Mouse (Mus musculus): ENCODE measurements around the gene Prkcb. TPM values are rescaled to one million over a fixed set of nuclear protein-coding genes. Genes with fewer than 3 reads are reported as not detected.

Prkcb gene
- polyA plus RNA-seq, 1 experiment from 2014 or later: 5.6 TPM

- no peak overlapping the region for H3K4me2 ChIP-seq (replicated peaks)
- H3K9me3 ChIP-seq: no peaks in the 10 kb centered on the region
- no peaks in the 10 kb centered on the region for H3K36me3 ChIP-seq
- H3K27ac ChIP-seq: no peak overlapping the region
- no peak overlapping the region for H3K9ac ChIP-seq
- no peak overlapping the region for H3K4me3 ChIP-seq
- H3K4me1 ChIP-seq: no peaks in the 10 kb centered on the region
- H3K27me3 ChIP-seq: no peaks in the 10 kb centered on the region
- WGBS: 67% methylated on average over 12 of the region's 12 CpGs
- no peak for ATAC-seq (ENCODE audit: insufficient number of reproducible peaks, insufficient read depth, low FRiP score, low TSS enrichment)
These were observed 64.2 kb downstream of the Prkcb start for GRCm38 (mm10) chr7:122352566-122353277.

DNA sequence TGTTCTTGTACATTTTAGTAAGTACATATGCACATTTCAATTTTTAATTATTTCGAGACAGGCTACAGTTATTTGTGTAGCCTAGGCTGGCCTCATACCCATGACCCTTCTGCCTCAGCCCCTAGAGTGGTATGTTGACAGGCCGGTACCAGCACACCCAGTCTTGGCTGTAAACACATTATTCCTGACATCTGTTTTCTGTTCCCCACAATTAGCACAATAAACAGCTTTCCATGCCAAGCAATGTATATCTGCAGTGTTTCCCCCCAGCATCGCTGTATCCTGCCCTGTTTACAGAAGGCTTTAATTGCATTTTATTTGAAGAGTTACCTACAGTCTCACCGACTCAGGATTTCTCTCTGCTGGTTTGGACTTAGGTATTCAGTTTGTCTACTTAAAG is 64.8 kb downstream of the Prkcb start:
- no peaks in the 10 kb centered on the region for H3K27me3 ChIP-seq
- H3K4me1 ChIP-seq: no peaks in the 10 kb centered on the region
- no peak overlapping the region for H3K4me2 ChIP-seq (replicated peaks)
- H3K9me3 ChIP-seq: no peaks in the 10 kb centered on the region
- WGBS: 59% methylated on average over 4 of the region's 4 CpGs
- H3K27ac ChIP-seq: no peak overlapping the region
- no peak overlapping the region for H3K9ac ChIP-seq
- no peaks in the 10 kb centered on the region for H3K36me3 ChIP-seq
- H3K4me3 ChIP-seq: no peak overlapping the region
- ATAC-seq (ENCODE audit: insufficient number of reproducible peaks, insufficient read depth, low FRiP score, low TSS enrichment): no peak

GRCm38 (mm10) chr7:122356941-122357340 is 68.4 kb downstream of the Prkcb start:
- H3K36me3 ChIP-seq: no peaks in the 10 kb centered on the region
- no peak for ATAC-seq (ENCODE audit: insufficient number of reproducible peaks, insufficient read depth, low FRiP score, low TSS enrichment)
- no peak overlapping the region for H3K4me3 ChIP-seq
- H3K9me3 ChIP-seq: no peaks in the 10 kb centered on the region
- no peak overlapping the region for H3K27ac ChIP-seq
- no peak overlapping the region for H3K4me2 ChIP-seq (replicated peaks)
- 42% methylated on average over 2 of the region's 2 CpGs for WGBS
- no peaks in the 10 kb centered on the region for H3K4me1 ChIP-seq
- no peaks in the 10 kb centered on the region for H3K27me3 ChIP-seq
- no peak overlapping the region for H3K9ac ChIP-seq

DNA sequence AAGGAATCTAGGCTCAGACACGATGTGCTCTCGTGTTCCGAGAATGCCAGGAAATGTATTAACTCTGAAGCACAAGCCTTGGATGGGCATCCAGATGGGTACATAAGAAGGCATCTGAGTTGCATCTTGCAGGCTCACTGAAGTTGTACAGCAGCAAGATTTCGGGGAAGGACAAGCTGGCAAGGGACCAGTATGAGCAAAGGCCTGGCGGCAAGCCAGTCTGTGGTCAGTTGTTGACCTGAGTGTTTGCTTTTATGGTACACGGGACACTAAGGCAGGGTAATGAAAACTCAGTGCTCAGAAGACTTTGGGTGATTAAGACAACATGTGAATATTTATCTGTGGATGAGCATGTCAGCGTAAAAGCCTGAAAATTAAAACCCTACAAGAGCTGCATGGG is 69.3 kb downstream of the Prkcb start:
- H3K4me3 ChIP-seq: no peak overlapping the region
- WGBS: 88% methylated on average over 7 of the region's 7 CpGs
- H3K27me3 ChIP-seq: no peaks in the 10 kb centered on the region
- no peaks in the 10 kb centered on the region for H3K9me3 ChIP-seq
- H3K36me3 ChIP-seq: no peaks in the 10 kb centered on the region
- H3K9ac ChIP-seq: no peak overlapping the region
- H3K4me1 ChIP-seq: no peaks in the 10 kb centered on the region
- no peak for ATAC-seq (ENCODE audit: insufficient number of reproducible peaks, insufficient read depth, low FRiP score, low TSS enrichment)
- no peak overlapping the region for H3K4me2 ChIP-seq (replicated peaks)
- no peak overlapping the region for H3K27ac ChIP-seq

GRCm38 (mm10) chr7:122366635-122367034 is 78.1 kb downstream of the Prkcb start:
- Histone ChIP-seq H3K4me1 (no peaks in the 10 kb centered on the region), H3K27me3 (no peaks in the 10 kb centered on the region), H3K9me3 (no peaks in the 10 kb centered on the region), H3K4me3 (no peak overlapping the region), H3K9ac (no peak overlapping the region), H3K27ac (no peak overlapping the region), H3K4me2 (replicated peaks) (no peak overlapping the region), H3K36me3 (no peaks in the 10 kb centered on the region)
- ATAC-seq (ENCODE audit: insufficient number of reproducible peaks, insufficient read depth, low FRiP score, low TSS enrichment): 0 out of 2 replicates have a peak, but pooled peaks have one; percentile 47
- WGBS: 68% methylated on average over 1 of the region's 1 CpGs

DNA sequence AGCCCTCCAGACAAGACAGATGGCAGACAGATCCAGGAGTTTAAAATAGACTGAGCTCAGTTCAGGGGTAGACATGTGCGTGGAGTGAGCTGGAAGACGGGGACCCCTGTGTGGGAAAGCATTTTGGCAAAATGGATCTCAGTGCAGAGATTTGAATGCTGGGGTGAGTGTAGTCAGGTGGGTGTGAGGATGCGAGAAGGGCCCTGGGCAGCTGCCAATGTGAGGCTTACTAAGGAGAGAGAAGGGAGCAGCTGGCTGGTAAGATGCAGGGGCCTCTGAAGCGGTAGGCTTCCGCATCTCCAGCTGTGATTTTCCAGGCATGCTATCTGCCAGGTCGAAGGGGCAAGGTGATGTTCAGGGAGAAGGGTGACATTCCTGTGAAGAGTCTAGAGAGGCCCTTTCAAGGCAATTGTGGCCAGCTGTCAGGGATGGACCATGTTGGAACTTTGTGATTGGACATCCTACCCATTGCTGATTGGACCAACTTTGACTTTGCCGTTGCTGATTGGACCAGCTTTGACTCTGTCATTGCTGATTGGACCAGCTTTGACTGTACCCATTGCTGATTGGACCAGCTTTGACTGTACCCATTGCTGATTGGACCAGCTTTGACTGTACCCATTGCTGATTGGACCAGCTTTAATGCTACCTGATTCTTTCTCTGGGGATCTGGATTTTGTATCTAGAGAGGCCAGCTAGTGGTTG is 78.9 kb downstream of the Prkcb start:
- Histone ChIP-seq H3K36me3 (no peaks in the 10 kb centered on the region), H3K4me1 (no peaks in the 10 kb centered on the region), H3K9ac (no peak overlapping the region), H3K4me2 (replicated peaks) (no peak overlapping the region), H3K27ac (no peak overlapping the region), H3K4me3 (no peak overlapping the region), H3K9me3 (no peaks in the 10 kb centered on the region), H3K27me3 (no peaks in the 10 kb centered on the region)
- no peak for ATAC-seq (ENCODE audit: insufficient number of reproducible peaks, insufficient read depth, low FRiP score, low TSS enrichment)
- 86% methylated on average over 7 of the region's 7 CpGs for WGBS

- no peaks in the 10 kb centered on the region for H3K27me3 ChIP-seq
- no peak overlapping the region for H3K27ac ChIP-seq
- ATAC-seq (ENCODE audit: insufficient number of reproducible peaks, insufficient read depth, low FRiP score, low TSS enrichment): no peak
- H3K9ac ChIP-seq: no peak overlapping the region
- no peak overlapping the region for H3K4me3 ChIP-seq
- no peaks in the 10 kb centered on the region for H3K4me1 ChIP-seq
- H3K9me3 ChIP-seq: no peaks in the 10 kb centered on the region
- no peak overlapping the region for H3K4me2 ChIP-seq (replicated peaks)
- no peaks in the 10 kb centered on the region for H3K36me3 ChIP-seq
- WGBS: 89% methylated on average over 12 of the region's 12 CpGs
These were observed 81.9 kb downstream of the Prkcb start for GRCm38 (mm10) chr7:122370488-122370887.

DNA sequence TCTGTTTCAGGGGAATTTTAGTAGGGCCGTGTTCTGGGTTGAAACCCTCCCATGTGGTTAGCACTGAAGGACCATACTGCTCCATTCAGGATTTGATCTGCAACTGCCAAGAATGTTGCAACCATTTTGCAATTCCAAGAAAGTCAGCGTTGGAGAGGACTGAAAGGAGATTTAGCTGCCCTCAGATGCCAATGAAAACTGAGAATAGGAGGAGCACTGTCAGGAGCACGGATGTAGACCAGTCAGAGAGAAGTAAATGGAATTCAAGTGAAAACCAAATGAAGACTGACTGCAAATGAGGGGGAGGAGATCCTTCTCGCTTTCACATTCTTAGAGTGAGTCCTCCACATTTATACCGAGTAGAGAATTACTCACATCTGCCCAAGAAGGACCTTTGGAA is 83.4 kb downstream of the Prkcb start:
- Histone ChIP-seq H3K4me1 (no peaks in the 10 kb centered on the region), H3K27ac (no peak overlapping the region), H3K4me2 (replicated peaks) (no peak overlapping the region), H3K36me3 (no peaks in the 10 kb centered on the region), H3K9me3 (no peaks in the 10 kb centered on the region), H3K4me3 (no peak overlapping the region), H3K27me3 (no peaks in the 10 kb centered on the region), H3K9ac (no peak overlapping the region)
- no peak for ATAC-seq (ENCODE audit: insufficient number of reproducible peaks, insufficient read depth, low FRiP score, low TSS enrichment)
- WGBS: 73% methylated on average over 5 of the region's 5 CpGs

- Histone ChIP-seq H3K9ac (no peak overlapping the region), H3K27ac (no peak overlapping the region), H3K4me2 (replicated peaks) (no peak overlapping the region), H3K4me3 (no peak overlapping the region), H3K36me3 (no peaks in the 10 kb centered on the region), H3K4me1 (no peaks in the 10 kb centered on the region), H3K9me3 (no peaks in the 10 kb centered on the region), H3K27me3 (no peaks in the 10 kb centered on the region)
- no peak for ATAC-seq (ENCODE audit: insufficient number of reproducible peaks, insufficient read depth, low FRiP score, low TSS enrichment)
- 79% methylated on average over 3 of the region's 3 CpGs for WGBS
These were observed 83.8 kb downstream of the Prkcb start for GRCm38 (mm10) chr7:122372349-122372748.

GRCm38 (mm10) chr7:122376845-122377244 is 88.3 kb downstream of the Prkcb start:
- Histone ChIP-seq H3K4me1 (peaks cover 7% of the 10 kb centered on the region; the same call in 1 of the 2 replicates), H3K27me3 (no peaks in the 10 kb centered on the region), H3K9ac (no peak overlapping the region), H3K4me2 (replicated peaks) (no peak overlapping the region), H3K36me3 (no peaks in the 10 kb centered on the region), H3K4me3 (no peak overlapping the region), H3K9me3 (no peaks in the 10 kb centered on the region), H3K27ac (no peak overlapping the region)
- no peak for ATAC-seq (ENCODE audit: insufficient number of reproducible peaks, insufficient read depth, low FRiP score, low TSS enrichment)

GRCm38 (mm10) chr7:122377967-122378366 is 89.4 kb downstream of the Prkcb start:
- Histone ChIP-seq H3K36me3 (no peaks in the 10 kb centered on the region), H3K4me3 (no peak overlapping the region), H3K4me2 (replicated peaks) (no peak overlapping the region), H3K27me3 (no peaks in the 10 kb centered on the region), H3K9me3 (no peaks in the 10 kb centered on the region), H3K4me1 (peaks cover 7% of the 10 kb centered on the region; the same call in 1 of the 2 replicates), H3K27ac (no peak overlapping the region), H3K9ac (no peak overlapping the region)
- 80% methylated on average over 3 of the region's 3 CpGs for WGBS
- ATAC-seq (ENCODE audit: insufficient number of reproducible peaks, insufficient read depth, low FRiP score, low TSS enrichment): no peak

DNA sequence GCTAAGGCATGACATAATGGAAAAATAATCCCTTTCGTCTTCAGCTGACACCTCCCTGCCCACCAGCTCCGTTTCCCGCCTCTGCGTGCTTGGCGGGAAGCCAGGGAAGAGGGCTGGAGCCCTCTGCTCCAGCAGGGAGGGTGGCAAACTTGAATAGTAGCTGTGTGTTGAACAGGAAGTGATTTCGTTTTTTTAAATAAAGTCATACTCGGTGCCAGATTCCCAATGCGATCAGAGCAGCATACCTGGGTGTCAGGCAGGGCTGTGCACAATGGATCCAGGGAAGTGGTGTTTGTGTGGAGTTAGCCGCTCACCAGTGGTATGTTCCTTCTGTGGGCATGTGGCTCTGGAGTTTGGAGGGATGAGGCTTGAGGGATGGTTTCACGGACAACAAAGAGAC is 89.9 kb downstream of the Prkcb start:
- no peak overlapping the region for H3K27ac ChIP-seq

More for the DNA sequence above, 89.9 kb downstream of the Prkcb start:
- Histone ChIP-seq H3K4me2 (replicated peaks) (no peak overlapping the region), H3K9me3 (no peaks in the 10 kb centered on the region), H3K27me3 (no peaks in the 10 kb centered on the region), H3K36me3 (no peaks in the 10 kb centered on the region), H3K4me1 (peaks cover 7% of the 10 kb centered on the region; the same call in 1 of the 2 replicates), H3K9ac (no peak overlapping the region), H3K4me3 (no peak overlapping the region)
- WGBS: 50% methylated on average over 10 of the region's 10 CpGs
- ATAC-seq (ENCODE audit: insufficient number of reproducible peaks, insufficient read depth, low FRiP score, low TSS enrichment): no peak

All from embryonic facial prominence, embryonic 12.5 days (tissue).